Mouse (Mus musculus): ENCODE measurements around the gene Gm26602.

DNA sequence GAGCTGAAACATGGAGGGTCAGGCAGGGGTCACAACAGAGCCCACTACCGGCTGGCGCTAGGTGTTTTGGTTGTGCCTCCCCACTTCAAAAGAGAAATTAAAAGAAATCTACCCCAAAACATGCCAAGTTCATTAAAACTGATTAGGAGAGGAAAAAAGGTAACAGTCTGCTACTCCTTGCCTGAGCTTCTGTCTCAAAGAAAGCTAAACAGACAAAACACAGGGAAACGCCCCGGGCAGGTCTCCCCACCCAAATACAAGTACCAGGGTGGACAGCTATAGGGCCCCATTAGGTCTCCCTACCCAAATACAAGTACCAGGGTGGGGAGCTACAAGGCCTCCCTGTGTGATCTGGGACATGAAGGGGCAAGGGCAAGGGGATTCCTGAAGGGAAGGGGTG lies at the start of gene Gm26602:
- no peak for TF ChIP-seq CTCF (IDR thresholded peaks at IDR 0.05; ENCODE audit: extremely low read depth, insufficient read depth, low read length)
- no peak for TF ChIP-seq POLR2A (IDR thresholded peaks at IDR 0.05; ENCODE audit: extremely low read depth, insufficient read depth, low read length)

Data from cortical plate, adult 2 months (tissue).